Mouse (Mus musculus) cerebellum, postnatal 36 days (tissue): ENCODE data around the gene Gatb.

Experiments
- DNase-seq, 2 experiments: peaks; one replicate each; pipeline ENCODE4 v3.0.0; 2021 to 2022; ENCODE audit warnings: mixed read lengths in 2 of 2

Gatb gene

GRCm38 (mm10) chr3:85594452-85594851, 20.5 kb downstream of the Gatb start:
- no peak for DNase-seq

GRCm38 (mm10) chr3:85599526-85599925, 25.6 kb downstream of the Gatb start:
- peak in 1 of 2 experiments; percentile 35 for DNase-seq

GRCm38 (mm10) chr3:85601841-85602305, 28.0 kb downstream of the Gatb start:
- DNase-seq: peak in 1 of 2 experiments; percentile 42

- no peak for DNase-seq
Observed at GRCm38 (mm10) chr3:85603811-85604210, 29.9 kb downstream of the Gatb start.

GRCm38 (mm10) chr3:85606912-85607311, 33.0 kb downstream of the Gatb start:
- no peak for DNase-seq

GRCm38 (mm10) chr3:85607753-85608152, 33.8 kb downstream of the Gatb start:
- no peak for DNase-seq

- DNase-seq: no peak
Observed at GRCm38 (mm10) chr3:85616389-85616788, 42.5 kb downstream of the Gatb start.

- DNase-seq: peak; percentile 43 to 44
Observed at GRCm38 (mm10) chr3:85618885-85619284, 45.0 kb downstream of the Gatb start.

- DNase-seq: no peak
Observed at GRCm38 (mm10) chr3:85619345-85619744, 45.4 kb downstream of the Gatb start.

- DNase-seq: no peak
Observed at GRCm38 (mm10) chr3:85619751-85620150, 45.8 kb downstream of the Gatb start.

- DNase-seq: no peak
Observed at GRCm38 (mm10) chr3:85629895-85630510, 56.1 kb downstream of the Gatb start.

- no peak for DNase-seq
Observed at GRCm38 (mm10) chr3:85633733-85634132, 59.8 kb downstream of the Gatb start.

GRCm38 (mm10) chr3:85634389-85635125, 60.6 kb downstream of the Gatb start:
- DNase-seq: no peak

- no peak for DNase-seq
Observed at GRCm38 (mm10) chr3:85635126-85635419, 61.2 kb downstream of the Gatb start.

- no peak for DNase-seq
Observed at GRCm38 (mm10) chr3:85635591-85635990, 61.7 kb downstream of the Gatb start.

GRCm38 (mm10) chr3:85636716-85637447, 63.0 kb downstream of the Gatb start:
- DNase-seq: no peak

GRCm38 (mm10) chr3:85641751-85642150, 67.8 kb downstream of the Gatb start:
- no peak for DNase-seq

GRCm38 (mm10) chr3:85644814-85645213, 70.9 kb downstream of the Gatb start:
- DNase-seq: no peak

GRCm38 (mm10) chr3:85645517-85646004, 71.6 kb downstream of the Gatb start:
- no peak for DNase-seq

GRCm38 (mm10) chr3:85649176-85649575, 75.3 kb downstream of the Gatb start:
- peak; percentile 62 to 64 for DNase-seq

- no peak for DNase-seq
Observed at GRCm38 (mm10) chr3:85652727-85653665, 79.1 kb downstream of the Gatb start.

GRCm38 (mm10) chr3:85655538-85655937, 81.6 kb downstream of the Gatb start:
- peak in 1 of 2 experiments; percentile 31 for DNase-seq
